Mouse (Mus musculus) limb, embryonic 12.5 days (tissue): Measurements from ENCODE around the gene Lyzl4. TPM values are rescaled to one million over a fixed set of nuclear protein-coding genes. Genes with fewer than 3 reads are reported as not detected.
A peak's percentile ranks its signal among the peaks of the same experiment; 100 is the strongest.
"Not testable (repeated sequence)": the region's sequence is repeated elsewhere in the genome, so short reads cannot be mapped to it uniquely, and the experiment has no call there.

Experiments used
- ATAC-seq: fragments of 200-750 bp; cut with Nextera tagmentation; 2 replicates; pipeline ENCODE4 v1.8.0; 2017; ENCODE audit warnings: low read depth, moderate TSS enrichment; ENCODE audit not compliant: insufficient number of reproducible peaks, insufficient read depth, low FRiP score, low TSS enrichment
- H3K27ac ChIP-seq: fragments of 300-500 bp; sonication (generic); 2 replicates; pipeline ENCODE4 v1.5.1; 2016; ENCODE audit warnings: mild to moderate bottlenecking, moderate library complexity
- H3K27me3 ChIP-seq: fragments of 300-500 bp; sonication (generic); 2 replicates; pipeline ENCODE4 v1.6.1; 2016; ENCODE audit warnings: mild to moderate bottlenecking, moderate library complexity
- H3K36me3 ChIP-seq: fragments of 300-500 bp; sonication (generic); 2 replicates; pipeline ENCODE4 v1.6.1; 2016; ENCODE audit warnings: mild to moderate bottlenecking, moderate library complexity
- H3K4me1 ChIP-seq: fragments of 300-500 bp; sonication (generic); replicated peaks from 2 replicates; pipeline ENCODE4 v1.6.1; 2016
- H3K4me2 ChIP-seq: fragments of 300-500 bp; sonication (generic); 2 replicates; pipeline ENCODE4 v1.6.1; 2016; ENCODE audit warnings: mild to moderate bottlenecking, moderate library complexity
- H3K4me3 ChIP-seq: fragments of 300-500 bp; sonication (generic); replicated peaks from 2 replicates; pipeline ENCODE4 v1.5.1; 2016; ENCODE audit warnings: mild to moderate bottlenecking
- H3K9ac ChIP-seq: fragments of 300-500 bp; sonication (generic); replicated peaks from 2 replicates; pipeline ENCODE4 v1.6.1; 2016; ENCODE audit warnings: mild to moderate bottlenecking, moderate library complexity
- H3K9me3 ChIP-seq: fragments of 300-500 bp; sonication (generic); 2 replicates; pipeline ENCODE4 v1.6.1; 2016; ENCODE audit warnings: mild to moderate bottlenecking, moderate library complexity
- WGBS: fragments of 180-500 bp; shearing (Covaris S2); methylation state at CpG from one replicate; pipeline ENCODE4 v1.1.7; 2016; 5-methylcytosine and 5-hydroxymethylcytosine counted together
- polyA plus RNA-seq: library from polyadenylated mRNA; unstranded; fragments of >200 nt; fragmentation: Nextera tagmentation; extraction: Ambion mirVana; gene quantifications from 2 replicates; pipeline ENCODE4 v1.2.1, GENCODE M21; 2016

The Lyzl4 gene
- polyA plus RNA-seq, 1 experiment from 2014 or later = not detected

DNA sequence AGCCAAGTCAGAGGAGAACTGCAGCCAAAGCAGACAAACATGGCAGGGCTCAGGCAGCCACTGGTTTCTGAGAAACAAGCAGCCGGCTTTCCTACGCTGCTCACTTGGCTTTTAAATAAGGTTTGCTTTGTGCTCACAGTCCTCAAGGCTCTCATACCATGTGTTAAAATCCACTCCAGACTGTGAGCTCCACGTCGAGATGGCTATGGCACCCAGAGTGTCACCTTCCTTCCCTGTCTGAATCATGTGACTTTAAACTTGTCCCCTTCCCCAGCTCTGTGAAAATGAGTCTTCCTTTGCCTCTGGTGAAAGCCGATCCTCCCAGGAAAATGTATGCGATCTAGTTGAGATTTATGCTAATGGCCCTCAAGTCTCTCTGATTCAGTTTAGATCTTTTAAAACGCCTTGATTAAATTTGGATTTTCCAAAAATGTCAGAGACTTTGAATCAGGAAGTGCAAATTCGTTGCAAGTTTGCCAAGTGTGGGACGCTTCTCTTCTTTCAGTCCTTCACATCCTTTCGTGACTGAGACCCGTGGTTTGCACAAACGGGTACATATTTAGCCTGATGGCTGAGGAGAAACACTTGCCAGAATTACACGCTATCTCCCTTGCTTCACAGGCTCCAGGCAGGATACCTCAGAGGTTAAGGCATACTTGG is 41.6 kb downstream of the Lyzl4 start:
- Histone ChIP-seq H3K4me1 (peaks cover 15% of the 10 kb centered on the region), H3K9ac (no peak overlapping the region), H3K9me3 (no peaks in the 10 kb centered on the region), H3K36me3 (no peaks in the 10 kb centered on the region), H3K4me3 (no peak overlapping the region), H3K27ac (peak overlapping the region; percentile 37; the same call in 1 of the 2 replicates), H3K27me3 (peaks cover 6% of the 10 kb centered on the region; the same call in 1 of the 2 replicates), H3K4me2 (no peak overlapping the region)
- WGBS = 56% methylated on average over 13 of the region's 13 CpGs
- ATAC-seq = no peak

DNA sequence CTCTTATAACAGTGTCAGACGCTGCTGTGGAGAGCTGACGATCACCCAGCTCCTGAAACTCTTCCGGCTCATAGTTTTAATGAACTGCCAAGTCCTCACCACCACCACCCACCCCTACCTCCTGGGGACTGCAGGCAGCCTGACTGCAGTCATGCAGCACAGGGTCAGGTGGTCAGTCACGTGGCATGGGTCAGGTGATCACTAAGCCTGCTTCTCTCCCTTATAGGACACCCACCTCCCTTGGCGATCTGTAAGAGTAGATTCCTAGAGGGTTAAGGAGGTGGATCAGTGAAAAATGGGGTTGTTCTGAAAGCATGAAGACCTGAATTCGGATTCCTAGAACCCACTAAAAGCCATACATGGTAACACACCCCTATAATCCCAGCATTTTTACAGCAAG is 42.3 kb downstream of the Lyzl4 start:
- no peak overlapping the region for H3K9ac ChIP-seq
- no peaks in the 10 kb centered on the region for H3K9me3 ChIP-seq
- WGBS = 78% methylated on average over 6 of the region's 6 CpGs
- H3K27ac ChIP-seq = no peak overlapping the region
- H3K4me2 ChIP-seq = no peak overlapping the region
- peaks cover 20% of the 10 kb centered on the region for H3K4me1 ChIP-seq
- H3K4me3 ChIP-seq = no peak overlapping the region
- ATAC-seq = no peak
- H3K36me3 ChIP-seq = no peaks in the 10 kb centered on the region
- peaks cover 6% of the 10 kb centered on the region; the same call in 1 of the 2 replicates for H3K27me3 ChIP-seq

DNA sequence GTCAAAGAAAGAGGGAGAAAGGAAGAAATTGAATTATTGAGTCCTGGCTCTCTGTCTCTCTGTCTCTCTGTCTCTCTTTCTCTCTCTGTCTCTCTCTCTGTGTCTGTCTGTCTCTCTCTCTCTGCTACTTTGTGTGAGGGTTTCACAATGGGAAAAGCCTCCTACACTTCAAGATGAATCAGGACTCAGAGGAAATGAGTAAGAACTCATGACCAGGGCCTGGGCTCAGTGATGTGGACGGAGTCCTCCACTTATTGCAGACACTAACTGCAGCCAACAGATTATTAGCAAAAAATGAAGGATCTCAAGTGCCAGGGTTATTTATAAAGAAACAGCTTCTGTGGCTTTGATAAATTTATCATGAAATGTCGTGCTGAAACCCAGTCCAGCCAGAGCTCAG is 43.8 kb downstream of the Lyzl4 start:
- ATAC-seq = no peak
- H3K4me1 ChIP-seq = peaks cover 21% of the 10 kb centered on the region
- no peak overlapping the region for H3K9ac ChIP-seq
- H3K36me3 ChIP-seq = no peaks in the 10 kb centered on the region
- no peaks in the 10 kb centered on the region for H3K9me3 ChIP-seq
- peaks cover 6% of the 10 kb centered on the region; the same call in 1 of the 2 replicates for H3K27me3 ChIP-seq
- no peak overlapping the region for H3K27ac ChIP-seq
- no peak overlapping the region for H3K4me2 ChIP-seq
- 88% methylated on average over 2 of the region's 2 CpGs for WGBS
- no peak overlapping the region for H3K4me3 ChIP-seq

DNA sequence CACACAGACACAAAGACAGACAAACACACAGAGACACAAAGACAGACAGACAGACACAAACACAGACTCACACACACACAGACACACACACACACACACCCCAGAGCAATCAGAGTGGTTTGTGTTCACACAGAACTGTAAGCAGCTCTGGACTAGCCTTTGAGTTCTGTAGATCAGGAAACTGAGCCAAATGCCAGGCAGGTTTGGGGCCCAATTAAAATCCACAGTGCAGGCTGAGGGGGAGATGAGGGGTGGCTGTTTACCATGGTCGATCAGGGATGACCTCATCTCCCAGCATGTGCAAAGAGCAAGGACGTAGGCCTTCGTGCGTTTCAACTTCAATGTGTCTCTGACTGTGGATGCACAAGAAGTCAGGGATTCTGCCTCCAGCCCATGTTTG is 47.1 kb downstream of the Lyzl4 start:
- no peak for ATAC-seq
- Histone ChIP-seq H3K4me2 (no peak overlapping the region), H3K9ac (no peak overlapping the region), H3K4me1 (0 out of 2 replicates have a peak, but pooled peaks cover 7% of the 10 kb centered on the region), H3K27ac (no peak overlapping the region), H3K4me3 (no peak overlapping the region), H3K9me3 (no peaks in the 10 kb centered on the region), H3K27me3 (no peaks in the 10 kb centered on the region), H3K36me3 (no peaks in the 10 kb centered on the region)
- WGBS = 74% methylated on average over 4 of the region's 4 CpGs

DNA sequence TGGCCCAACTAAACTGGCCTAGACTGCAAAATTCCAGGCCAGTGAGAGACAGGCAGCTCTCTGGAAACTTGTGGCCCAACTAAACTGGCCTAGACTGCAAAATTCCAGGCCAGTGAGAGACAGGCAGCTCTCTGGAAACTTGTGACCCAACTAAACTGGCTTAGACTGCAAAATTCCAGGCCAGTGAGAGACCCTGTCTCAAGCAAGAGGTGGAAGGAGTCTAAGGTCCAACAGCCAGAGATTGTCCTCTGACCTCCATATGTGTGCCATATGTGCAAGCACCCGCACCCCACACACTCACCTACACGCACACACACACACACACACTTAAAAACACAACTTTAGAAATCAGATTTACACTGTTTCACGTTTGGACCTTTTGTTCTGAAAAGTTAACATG is 48.1 kb downstream of the Lyzl4 start:
- H3K4me1 ChIP-seq, H3K9me3 ChIP-seq, ATAC-seq, H3K36me3 ChIP-seq, H3K4me2 ChIP-seq, H3K9ac ChIP-seq, H3K4me3 ChIP-seq, H3K27me3 ChIP-seq: not testable (repeated sequence)
- peak overlapping the region; percentile 18; the same call in 1 of the 2 replicates for H3K27ac ChIP-seq
- whole genome bisulfite sequencing = 65% methylated on average over 3 of the region's 3 CpGs

DNA sequence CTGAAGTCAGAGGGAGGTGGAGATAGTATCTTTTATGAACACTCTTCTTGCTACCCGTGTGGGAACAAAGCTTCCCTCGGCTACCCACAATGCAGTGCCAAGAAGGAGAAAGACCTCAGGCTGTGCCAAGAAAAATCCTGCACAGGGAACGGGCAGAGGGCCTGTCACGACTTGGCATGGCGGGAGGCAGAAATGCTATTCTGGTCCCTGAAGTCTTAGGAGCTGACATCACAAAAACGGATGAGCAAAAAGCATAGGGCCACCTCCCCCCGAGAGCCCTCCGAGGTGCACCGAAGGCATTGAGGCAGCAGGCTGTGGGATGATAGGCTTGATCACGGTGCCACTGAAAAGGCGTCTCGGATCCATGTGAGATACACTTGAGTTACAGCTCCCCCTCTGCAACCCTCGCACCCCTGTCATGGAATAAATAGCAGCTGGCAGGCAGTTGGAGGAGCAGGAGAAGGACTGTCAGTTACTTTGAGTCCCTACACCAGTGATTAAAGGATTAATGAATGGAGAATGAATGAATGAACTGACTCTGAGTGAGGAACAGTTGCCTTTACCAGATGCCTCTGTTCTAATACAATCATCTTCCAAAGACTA is 48.8 kb downstream of the Lyzl4 start:
- 0 out of 2 replicates have a peak overlapping the region, but pooled peaks have one; percentile 18 for H3K27ac ChIP-seq
- WGBS = 84% methylated on average over 13 of the region's 13 CpGs
- no peaks in the 10 kb centered on the region for H3K27me3 ChIP-seq
- no peak overlapping the region for H3K4me3 ChIP-seq
- no peak for ATAC-seq
- no peak overlapping the region for H3K4me2 ChIP-seq
- no peaks in the 10 kb centered on the region for H3K36me3 ChIP-seq
- peaks cover 11% of the 10 kb centered on the region for H3K9me3 ChIP-seq
- no peak overlapping the region for H3K9ac ChIP-seq
- 0 out of 2 replicates have a peak, but pooled peaks cover 5% of the 10 kb centered on the region for H3K4me1 ChIP-seq

DNA sequence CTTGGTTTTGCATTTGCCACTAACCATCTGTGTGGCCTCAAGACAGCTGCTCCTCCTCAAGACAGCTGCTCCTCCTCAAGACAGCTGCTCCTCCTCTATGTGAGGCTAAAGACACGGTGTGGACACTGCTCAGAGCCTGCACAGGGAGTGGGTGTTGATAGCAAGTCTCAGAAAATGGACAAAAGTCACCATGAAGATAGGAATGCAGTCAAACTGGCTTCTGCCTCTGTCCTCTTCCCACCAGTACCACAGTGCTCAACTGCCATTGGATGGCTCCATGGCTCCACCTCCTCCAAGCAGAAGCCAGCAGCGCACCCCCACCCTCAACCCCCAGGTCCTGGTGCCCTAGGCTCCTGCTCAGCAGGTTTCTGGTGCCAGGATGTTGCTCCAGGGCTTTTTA is 52.4 kb downstream of the Lyzl4 start:
- peaks cover under 1% of the 10 kb centered on the region; the same call in 1 of the 2 replicates for H3K4me1 ChIP-seq
- no peak overlapping the region for H3K9ac ChIP-seq
- H3K4me3 ChIP-seq = no peak overlapping the region
- no peaks in the 10 kb centered on the region for H3K36me3 ChIP-seq
- H3K27me3 ChIP-seq = no peaks in the 10 kb centered on the region
- no peak for ATAC-seq
- no peak overlapping the region for H3K27ac ChIP-seq
- peaks cover 12% of the 10 kb centered on the region for H3K9me3 ChIP-seq
- no peak overlapping the region for H3K4me2 ChIP-seq
- WGBS = 49% methylated on average over 2 of the region's 2 CpGs

DNA sequence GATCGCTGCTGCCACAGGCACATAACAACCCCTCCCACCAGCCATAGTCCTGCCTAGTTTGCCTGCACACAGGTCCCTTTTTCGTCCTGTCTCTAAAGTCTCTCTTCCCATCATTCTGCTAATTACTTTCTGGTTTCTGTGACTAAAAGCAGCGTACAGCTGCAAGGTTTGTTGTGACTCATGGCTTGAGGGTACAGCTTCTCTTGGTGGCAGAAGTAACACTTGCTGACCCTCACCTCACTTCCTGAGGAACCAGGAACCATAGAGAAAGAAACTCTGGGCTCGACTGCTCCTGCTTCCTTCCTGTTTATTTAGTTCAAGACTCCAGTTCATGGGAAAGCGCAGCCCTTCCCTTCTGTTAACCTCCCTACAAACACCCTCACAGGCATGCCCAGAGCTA is 67.5 kb downstream of the Lyzl4 start:
- no peaks in the 10 kb centered on the region for H3K27me3 ChIP-seq
- no peaks in the 10 kb centered on the region for H3K9me3 ChIP-seq
- no peak overlapping the region for H3K27ac ChIP-seq
- H3K4me2 ChIP-seq = no peak overlapping the region
- H3K4me3 ChIP-seq = no peak overlapping the region
- H3K36me3 ChIP-seq = no peaks in the 10 kb centered on the region
- no peak for ATAC-seq
- WGBS = 50% methylated on average over 5 of the region's 5 CpGs
- H3K4me1 ChIP-seq = no peaks in the 10 kb centered on the region
- H3K9ac ChIP-seq = no peak overlapping the region

DNA sequence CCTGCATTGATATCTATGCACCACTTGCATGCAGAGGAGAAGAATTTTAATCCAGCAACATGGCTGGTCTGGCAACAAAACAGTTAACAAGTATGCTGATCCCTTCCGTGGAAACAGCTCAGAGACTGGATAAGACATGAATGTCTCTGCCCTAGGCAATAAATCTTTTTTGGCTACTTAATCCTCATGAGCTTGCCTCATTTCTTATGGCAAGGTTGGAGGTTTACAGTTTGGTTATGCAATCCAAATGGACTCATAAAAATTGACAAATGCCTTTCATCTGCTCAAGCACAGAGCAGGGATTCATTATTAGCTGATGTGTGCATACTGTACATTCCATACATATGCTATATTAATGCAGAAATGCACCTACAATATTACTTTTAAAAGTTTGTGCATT is 73.4 kb downstream of the Lyzl4 start:
- Histone ChIP-seq H3K9ac (no peak overlapping the region), H3K4me1 (peaks cover 7% of the 10 kb centered on the region; the same call in 1 of the 2 replicates), H3K36me3 (no peaks in the 10 kb centered on the region), H3K4me2 (no peak overlapping the region), H3K27me3 (no peaks in the 10 kb centered on the region), H3K27ac (no peak overlapping the region), H3K9me3 (no peaks in the 10 kb centered on the region), H3K4me3 (no peak overlapping the region)
- no peak for ATAC-seq
- WGBS = 3% methylated on average over 1 of the region's 1 CpGs

DNA sequence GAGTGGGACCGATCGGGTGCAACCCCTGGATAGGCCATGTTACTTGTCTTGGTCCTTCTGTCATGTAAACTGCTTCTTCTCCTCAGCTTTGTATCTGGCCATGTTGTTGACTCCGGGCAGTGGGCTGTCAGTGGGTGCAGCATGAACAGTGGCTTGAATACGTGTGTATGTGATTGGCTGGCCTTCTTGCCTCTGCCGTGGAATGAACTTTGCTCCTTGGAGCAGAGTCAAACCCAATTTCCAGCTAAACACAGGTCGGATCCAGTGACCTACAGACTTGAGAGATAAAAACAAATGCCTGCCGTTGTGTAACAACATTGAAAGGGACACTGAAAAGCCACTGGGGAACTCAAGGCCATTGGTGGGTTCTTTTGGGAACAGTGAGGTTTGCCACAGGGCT is 75.5 kb downstream of the Lyzl4 start:
- no peak for ATAC-seq
- Histone ChIP-seq H3K4me1 (peaks cover 7% of the 10 kb centered on the region; the same call in 1 of the 2 replicates), H3K27ac (no peak overlapping the region), H3K27me3 (no peaks in the 10 kb centered on the region), H3K36me3 (no peaks in the 10 kb centered on the region), H3K4me3 (no peak overlapping the region), H3K9me3 (no peaks in the 10 kb centered on the region), H3K4me2 (no peak overlapping the region), H3K9ac (no peak overlapping the region)
- WGBS = 91% methylated on average over 7 of the region's 7 CpGs

DNA sequence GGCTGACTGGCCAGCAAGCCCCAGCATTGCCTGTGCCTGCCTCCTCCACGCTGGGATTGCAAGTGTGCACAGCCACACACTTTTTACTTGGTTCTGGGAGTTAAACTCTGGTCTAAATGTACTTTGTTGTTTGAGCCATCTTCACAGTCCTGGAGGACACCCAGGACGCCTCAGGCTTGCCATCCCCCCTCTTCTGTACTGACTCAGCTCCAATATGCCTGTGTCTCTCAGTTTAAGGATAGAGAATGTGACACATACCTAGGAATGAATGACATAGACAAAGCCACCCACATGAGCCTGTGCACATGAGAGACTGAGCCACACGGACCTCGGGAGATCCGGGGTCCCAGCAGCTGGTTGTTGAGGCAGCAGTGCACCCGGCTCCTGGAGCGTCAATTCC is 78.6 kb downstream of the Lyzl4 start:
- Histone ChIP-seq H3K4me1 (peaks cover 6% of the 10 kb centered on the region; the same call in 1 of the 2 replicates), H3K9ac (no peak overlapping the region), H3K36me3 (no peaks in the 10 kb centered on the region), H3K4me2 (no peak overlapping the region), H3K27ac (no peak overlapping the region), H3K4me3 (no peak overlapping the region), H3K27me3 (no peaks in the 10 kb centered on the region), H3K9me3 (no peaks in the 10 kb centered on the region)
- 89% methylated on average over 7 of the region's 7 CpGs for WGBS
- no peak for ATAC-seq
